ENCODE assay signal across 30 mouse cellular contexts in the genomic region with DNA sequence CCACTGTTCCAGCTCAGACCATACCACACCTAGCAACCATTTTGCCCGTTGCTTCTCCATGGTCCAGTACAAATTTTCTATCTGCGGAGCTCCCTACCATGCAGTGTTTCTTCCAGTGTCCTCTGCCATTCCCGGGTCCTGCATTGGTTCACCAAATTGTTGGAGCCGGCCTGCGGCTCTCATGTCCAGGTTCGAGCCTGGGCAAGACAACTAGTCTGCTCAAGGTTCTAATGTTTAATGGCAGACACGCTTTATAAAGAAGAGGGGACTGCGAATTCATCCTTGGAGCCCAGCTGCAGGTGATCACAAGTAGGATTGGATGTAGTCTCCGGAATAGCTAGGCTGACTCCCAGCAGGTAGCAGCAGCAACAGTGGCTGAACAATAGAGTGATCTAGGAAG. TPM values are rescaled to one million over a fixed set of nuclear protein-coding genes. Genes with fewer than 3 reads are reported as not detected.
"Had no signal": no experiment of that assay in that cellular context is flagged by ENCODE, and none has a peak within 500 bp of the region (broad histone marks: within the 10 kb centered on the region; RNA-seq: fewer than 3 reads in every experiment).

No protein-coding gene starts in this region.

- H3K9me3 ChIP-seq: heart, embryonic 15.5 days had no signal

- H3K4me2 ChIP-seq: heart, embryonic 11.5 days; heart, embryonic 13.5 days; heart, embryonic 15.5 days; hindbrain, embryonic 13.5 days; hindbrain, embryonic 15.5 days; intestine, embryonic 15.5 days; kidney, embryonic 15.5 days; limb, embryonic 13.5 days; limb, embryonic 15.5 days; liver, embryonic 12.5 days had no signal

- H3K27me3 ChIP-seq: heart, embryonic 13.5 days; heart, embryonic 15.5 days; hindbrain, embryonic 13.5 days; hindbrain, embryonic 15.5 days; intestine, embryonic 15.5 days; kidney, embryonic 15.5 days; limb, embryonic 13.5 days; limb, embryonic 15.5 days; liver, embryonic 12.5 days had no signal

- H3K4me3 ChIP-seq: heart, embryonic 13.5 days; heart, embryonic 15.5 days; hindbrain, embryonic 13.5 days; hindbrain, embryonic 15.5 days; intestine, embryonic 15.5 days; kidney, embryonic 15.5 days; limb, embryonic 13.5 days; limb, embryonic 15.5 days; liver, embryonic 12.5 days had no signal

- H3K36me3 ChIP-seq: heart, embryonic 13.5 days; heart, embryonic 15.5 days; hindbrain, embryonic 13.5 days; hindbrain, embryonic 15.5 days; intestine, embryonic 15.5 days; kidney, embryonic 15.5 days; limb, embryonic 13.5 days; limb, embryonic 15.5 days; liver, embryonic 12.5 days had no signal

- H3K9ac ChIP-seq: heart, embryonic 13.5 days; heart, embryonic 15.5 days; hindbrain, embryonic 13.5 days; hindbrain, embryonic 15.5 days; intestine, embryonic 15.5 days; kidney, embryonic 15.5 days; limb, embryonic 13.5 days; limb, embryonic 15.5 days; liver, embryonic 12.5 days; liver, embryonic 14.5 days had no signal

- H3K4me1 ChIP-seq: heart, embryonic 13.5 days; heart, embryonic 15.5 days; hindbrain, embryonic 13.5 days; hindbrain, embryonic 15.5 days; intestine, embryonic 15.5 days; kidney, embryonic 15.5 days; limb, embryonic 13.5 days; limb, embryonic 15.5 days; liver, embryonic 12.5 days had no signal

- ATAC-seq: inflammation-experienced regulatory T-cells, adult 6 months; intestine, embryonic 15.5 days; liver, embryonic 12.5 days had no signal

- H3K27ac ChIP-seq: heart, embryonic 13.5 days; heart, embryonic 15.5 days; hindbrain, embryonic 13.5 days; hindbrain, embryonic 15.5 days; intestine, embryonic 15.5 days; kidney, embryonic 15.5 days; kidney, postnatal 0 days; limb, embryonic 13.5 days; limb, embryonic 15.5 days; liver, embryonic 12.5 days; liver, embryonic 14.5 days had no signal

- DNase-seq: gastrocnemius, postnatal 14 days; gastrocnemius, postnatal 36 days; heart, adult 18-20 months; heart, postnatal 14 days; heart, postnatal 36 days; kidney, adult 11 months; kidney, adult 2 months; kidney, adult 9 months; kidney, postnatal 14 days; kidney, postnatal 36 days; layer of hippocampus, adult 9-11 months; layer of hippocampus, postnatal 36 days; left cerebral cortex, postnatal 4 days had no signal

RNA-seq across cellular contexts. Expression of a gene that starts 28.4 kb away (rescaled TPM):
- polyA plus RNA-seq: gonadal fat pad, adult 2 months; heart, embryonic 11.5 days; heart, embryonic 13.5 days; heart, embryonic 15.5 days; hindbrain, embryonic 11.5 days; hindbrain, embryonic 13.5 days; hindbrain, embryonic 15.5 days; inflammation-experienced regulatory T-cells, adult 6 months; intestine, embryonic 15.5 days; large intestine, adult 2 months; limb, embryonic 11.5 days; limb, embryonic 13.5 days; limb, embryonic 15.5 days had no signal
